Mouse (Mus musculus): ENCODE data around the gene Defb35.

- peak; percentile 76 for TF ChIP-seq CTCF (conservative IDR thresholded peaks at IDR 0.05; ENCODE audit: low read length)
- no peak for TF ChIP-seq POU5F1 (IDR thresholded peaks at IDR 0.05; ENCODE audit: borderline replicate concordance, low read length)
Measured at GRCm38 (mm10) chr8:21955321-21955720, 17.2 kb downstream of the Defb35 start.
